Mouse (Mus musculus) liver, embryonic 14.5 days (tissue): ENCODE data around the gene Ube2e1.

Experiments used
- CTCF ChIP-seq: IDR thresholded peaks from 2 replicates; pipeline ENCODE4 v1.5.1; 2016; ENCODE audit warnings: antibody characterized with exemption, low read depth, control low read depth
- EP300 ChIP-seq: IDR thresholded peaks from 2 replicates; pipeline ENCODE4 v1.6.1; 2016; ENCODE audit warnings: antibody characterized with exemption, low read depth

DNA sequence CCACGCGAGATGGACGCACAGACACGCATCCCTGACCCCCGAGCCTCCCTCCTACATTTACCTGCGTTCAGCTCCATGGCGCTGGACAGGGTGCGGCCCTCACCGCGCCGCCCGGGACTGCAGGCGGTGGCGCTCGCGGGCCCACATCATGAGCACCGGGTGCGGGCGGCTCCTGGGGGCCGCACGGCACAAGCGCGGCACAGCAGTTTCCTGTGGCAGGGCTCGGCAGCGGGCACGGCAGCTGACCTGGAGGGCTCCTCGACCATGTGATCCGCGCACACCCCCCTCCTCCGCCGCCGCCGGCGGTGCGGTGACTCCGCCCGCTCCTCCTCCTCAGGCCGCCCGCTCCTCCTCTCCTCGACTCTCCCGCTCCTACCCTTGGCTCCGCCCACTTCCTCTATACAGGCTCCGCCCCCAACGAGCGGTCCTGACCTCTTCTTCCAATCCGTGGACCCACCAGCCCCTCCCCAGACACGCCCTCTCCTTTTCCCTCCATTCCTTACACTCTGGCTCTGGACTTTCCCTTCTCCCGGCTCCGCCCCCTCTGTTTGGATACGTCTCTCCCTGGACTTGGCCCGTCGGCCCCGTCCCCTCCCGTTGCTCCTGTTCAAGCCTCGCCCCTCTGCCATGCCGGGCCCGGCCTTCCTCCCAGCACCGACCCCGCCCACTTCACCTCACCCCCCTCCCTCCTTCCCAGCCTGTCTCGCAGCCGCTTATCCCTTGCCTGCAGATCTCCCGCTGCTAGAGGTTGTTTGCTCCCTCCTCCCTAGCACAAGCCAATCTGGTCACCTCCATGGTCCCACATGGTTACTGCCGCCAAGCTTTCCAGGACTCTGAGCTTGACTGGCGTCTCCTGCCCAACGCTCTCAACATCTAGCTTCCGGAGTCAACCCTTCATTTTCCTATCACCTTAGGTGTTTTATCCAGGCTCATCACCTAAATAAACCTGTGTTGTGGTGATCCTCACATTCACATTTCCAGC is 92.6 kb downstream of the Ube2e1 start, which contains the start of gene Nr1d2:
- TF ChIP-seq EP300 = no peak
- TF ChIP-seq CTCF = no peak; the same call in 1 of the 2 replicates
